Mouse (Mus musculus): ENCODE results near the gene Eif2ak3. TPM values are rescaled to one million over a fixed set of nuclear protein-coding genes. Genes with fewer than 3 reads are reported as not detected.

Eif2ak3 gene
- total RNA-seq, 1 experiment from 2014 or later = 168 TPM

DNA sequence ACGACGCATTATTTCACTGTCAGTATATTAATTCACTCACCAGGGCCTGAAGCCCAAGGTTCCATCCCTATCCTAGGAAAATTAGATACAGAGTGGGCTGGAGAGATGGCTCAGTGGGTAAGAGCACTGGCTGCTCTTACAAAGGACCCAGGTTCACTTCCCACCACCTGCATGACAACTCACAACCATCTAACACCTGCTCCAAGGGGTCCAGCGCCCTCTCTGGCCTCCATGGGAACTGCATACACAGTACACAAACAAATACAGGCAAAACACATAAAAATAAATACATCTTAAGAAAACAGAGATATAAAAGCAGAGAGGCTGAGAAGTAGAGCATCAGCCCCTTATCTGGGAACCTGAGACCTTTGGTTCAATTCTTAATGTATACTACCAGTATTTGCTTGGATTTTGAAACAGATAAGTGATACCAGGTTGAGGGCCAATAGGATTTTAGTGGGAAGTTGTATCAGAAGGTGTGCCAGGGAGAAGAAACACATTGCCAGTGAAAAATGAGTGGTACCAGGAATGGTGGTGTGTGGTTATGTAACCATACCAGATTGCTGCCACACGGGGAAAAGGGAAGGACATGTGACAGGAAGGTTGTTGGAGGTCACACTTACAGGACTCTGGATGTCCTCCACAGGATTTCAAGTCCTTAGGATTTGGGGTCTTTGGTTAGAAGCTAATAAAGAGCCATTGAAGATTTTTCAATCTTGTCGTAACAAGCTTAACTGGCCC lies 29.9 kb downstream of the Eif2ak3 start:
- ATAC-seq (ENCODE audit: extremely low read depth, insufficient number of reproducible peaks, low FRiP score, poor library complexity, severe bottlenecking) = no peak

GRCm38 (mm10) chr6:70875017-70875416 lies 30.7 kb downstream of the Eif2ak3 start:
- ATAC-seq (ENCODE audit: extremely low read depth, insufficient number of reproducible peaks, low FRiP score, poor library complexity, severe bottlenecking) = no peak

DNA sequence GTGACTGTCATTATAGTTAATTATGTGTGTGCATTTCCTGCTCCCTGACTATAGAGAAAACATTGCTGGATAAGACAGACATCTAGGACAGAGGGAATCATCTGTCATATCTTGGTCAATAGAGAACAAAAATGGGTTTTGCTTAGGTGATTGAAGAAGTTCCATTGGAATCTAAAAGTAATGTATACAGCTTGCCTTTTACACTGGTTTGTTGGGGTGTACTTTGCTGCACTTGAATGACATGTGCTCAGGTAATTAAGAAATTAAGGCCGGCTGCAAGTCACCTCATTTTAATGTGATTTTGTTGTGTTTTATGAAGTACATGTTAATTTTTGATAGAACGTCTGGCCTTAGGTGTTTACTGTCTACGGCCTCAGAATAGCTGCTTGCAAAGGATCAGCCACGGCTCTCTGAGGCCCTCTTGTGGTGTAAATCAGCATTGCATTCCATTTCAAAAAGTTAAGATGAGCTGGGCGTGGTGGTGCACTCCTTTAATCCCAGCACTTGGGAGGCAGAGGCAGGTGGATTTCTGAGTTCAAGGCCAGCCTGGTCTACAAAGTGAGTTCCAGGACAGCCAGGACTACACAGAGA lies 36.5 kb downstream of the Eif2ak3 start:
- ATAC-seq (ENCODE audit: extremely low read depth, insufficient number of reproducible peaks, low FRiP score, poor library complexity, severe bottlenecking) = peak; percentile 89

GRCm38 (mm10) chr6:70887993-70888392 lies 43.7 kb downstream of the Eif2ak3 start:
- ATAC-seq (ENCODE audit: extremely low read depth, insufficient number of reproducible peaks, low FRiP score, poor library complexity, severe bottlenecking) = no peak

DNA sequence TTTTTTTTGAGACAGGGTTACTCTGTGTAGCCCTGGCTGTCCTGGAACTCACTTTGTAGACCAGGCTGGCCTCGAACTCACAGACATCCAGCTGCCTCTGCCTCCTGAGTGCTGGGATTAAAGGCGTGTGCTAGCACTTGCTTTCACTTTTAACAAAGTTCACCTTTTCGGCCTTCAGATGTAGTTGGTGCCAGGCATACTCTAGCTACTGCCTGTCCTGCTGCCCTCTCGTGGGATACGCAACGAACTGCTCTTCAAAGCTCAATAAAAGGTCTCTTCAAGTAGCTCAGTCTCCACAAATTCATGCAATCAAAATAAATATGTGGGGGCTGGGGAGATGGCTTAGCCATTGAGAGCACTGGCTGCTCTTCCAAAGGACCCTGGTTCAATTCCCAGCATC lies 53.9 kb downstream of the Eif2ak3 start:
- no peak for ATAC-seq (ENCODE audit: extremely low read depth, insufficient number of reproducible peaks, low FRiP score, poor library complexity, severe bottlenecking)

DNA sequence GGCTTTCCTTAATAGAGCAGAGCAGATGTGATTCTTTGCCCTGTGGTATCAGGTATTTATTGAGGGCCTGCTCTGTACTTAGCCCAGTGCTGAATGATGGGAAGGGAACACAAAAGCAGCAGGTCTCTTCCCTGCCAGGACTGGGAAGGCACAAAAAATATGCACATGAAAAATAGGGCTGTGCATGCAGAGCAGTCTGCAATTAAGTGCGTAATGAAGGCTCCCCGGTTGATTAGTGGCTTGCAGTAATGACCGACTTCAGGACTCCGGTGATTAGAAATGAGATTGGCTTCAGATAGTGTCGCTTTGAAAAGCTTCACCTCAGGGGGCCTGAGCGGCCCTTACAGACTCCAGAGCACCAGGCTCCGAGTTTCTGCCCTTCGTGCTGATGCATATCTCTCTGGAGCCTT lies 55.3 kb downstream of the Eif2ak3 start:
- no peak for ATAC-seq (ENCODE audit: extremely low read depth, insufficient number of reproducible peaks, low FRiP score, poor library complexity, severe bottlenecking)

DNA sequence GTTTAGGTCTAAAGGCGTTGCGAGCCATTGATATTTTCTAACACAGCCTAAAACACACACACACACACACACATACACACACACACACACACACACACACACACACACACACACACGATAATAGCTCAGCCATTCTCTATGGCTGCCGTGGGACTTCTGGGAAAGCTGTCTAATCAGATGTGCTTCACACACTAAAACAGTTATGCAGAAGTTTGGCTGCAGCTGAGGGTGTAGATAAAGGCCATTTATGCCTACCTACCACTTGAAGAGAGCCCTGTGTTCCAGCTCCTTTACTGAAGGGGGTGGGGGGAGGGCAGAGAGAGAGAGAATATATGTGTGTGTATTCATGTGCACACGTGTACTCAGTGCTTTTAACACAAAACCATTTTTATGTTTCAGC lies 59.4 kb downstream of the Eif2ak3 start:
- no peak for ATAC-seq (ENCODE audit: extremely low read depth, insufficient number of reproducible peaks, low FRiP score, poor library complexity, severe bottlenecking)

DNA sequence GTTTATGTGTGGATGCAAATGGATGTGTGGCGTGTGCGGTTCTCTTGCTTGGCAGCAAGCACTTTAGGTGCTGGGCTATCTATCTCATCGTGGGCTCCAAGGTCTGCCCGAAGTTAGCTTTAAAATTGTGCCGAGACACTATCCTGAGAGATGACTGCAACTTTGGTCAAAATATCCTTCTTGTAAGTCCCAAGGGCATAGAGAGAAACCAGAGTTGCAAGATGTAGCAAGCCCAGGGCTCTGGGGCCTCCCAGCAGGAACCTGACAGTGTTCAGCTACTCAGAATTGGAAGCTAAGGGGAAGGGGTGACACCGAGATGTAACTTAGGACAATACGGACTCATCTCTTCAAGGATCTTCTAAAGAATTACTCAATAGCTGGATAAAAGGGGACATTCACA lies 65.3 kb downstream of the Eif2ak3 start:
- ATAC-seq (ENCODE audit: extremely low read depth, insufficient number of reproducible peaks, low FRiP score, poor library complexity, severe bottlenecking) = no peak

DNA sequence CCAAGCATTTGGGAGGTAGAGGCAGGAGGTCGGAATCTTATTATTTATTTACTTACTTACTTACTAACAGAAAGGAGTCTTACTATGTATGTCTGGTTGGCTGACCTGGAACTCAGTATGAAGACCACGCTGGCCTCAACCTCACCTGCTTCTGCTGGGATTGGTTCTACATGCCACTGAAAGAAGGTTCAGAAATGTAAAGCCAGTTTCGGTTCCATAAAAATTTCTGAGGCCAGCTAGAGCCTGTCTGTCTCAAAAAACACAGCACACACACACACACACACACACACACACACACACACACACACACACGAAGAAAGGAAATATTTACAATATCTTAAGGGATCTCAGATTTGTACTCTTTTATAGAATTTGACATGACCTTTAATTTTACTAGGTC lies 66.0 kb downstream of the Eif2ak3 start:
- no peak for ATAC-seq (ENCODE audit: extremely low read depth, insufficient number of reproducible peaks, low FRiP score, poor library complexity, severe bottlenecking)

GRCm38 (mm10) chr6:70911668-70912395 lies 67.5 kb downstream of the Eif2ak3 start:
- no peak for ATAC-seq (ENCODE audit: extremely low read depth, insufficient number of reproducible peaks, low FRiP score, poor library complexity, severe bottlenecking)

GRCm38 (mm10) chr6:70912396-70912765 lies 68.1 kb downstream of the Eif2ak3 start:
- ATAC-seq (ENCODE audit: extremely low read depth, insufficient number of reproducible peaks, low FRiP score, poor library complexity, severe bottlenecking) = no peak

- no peak for ATAC-seq (ENCODE audit: extremely low read depth, insufficient number of reproducible peaks, low FRiP score, poor library complexity, severe bottlenecking)
These were observed 74.5 kb downstream of the Eif2ak3 start, which contains the start of gene Tex37 for GRCm38 (mm10) chr6:70918827-70919226. Tex37 (minus strand) TSS chr6:70918927.

DNA sequence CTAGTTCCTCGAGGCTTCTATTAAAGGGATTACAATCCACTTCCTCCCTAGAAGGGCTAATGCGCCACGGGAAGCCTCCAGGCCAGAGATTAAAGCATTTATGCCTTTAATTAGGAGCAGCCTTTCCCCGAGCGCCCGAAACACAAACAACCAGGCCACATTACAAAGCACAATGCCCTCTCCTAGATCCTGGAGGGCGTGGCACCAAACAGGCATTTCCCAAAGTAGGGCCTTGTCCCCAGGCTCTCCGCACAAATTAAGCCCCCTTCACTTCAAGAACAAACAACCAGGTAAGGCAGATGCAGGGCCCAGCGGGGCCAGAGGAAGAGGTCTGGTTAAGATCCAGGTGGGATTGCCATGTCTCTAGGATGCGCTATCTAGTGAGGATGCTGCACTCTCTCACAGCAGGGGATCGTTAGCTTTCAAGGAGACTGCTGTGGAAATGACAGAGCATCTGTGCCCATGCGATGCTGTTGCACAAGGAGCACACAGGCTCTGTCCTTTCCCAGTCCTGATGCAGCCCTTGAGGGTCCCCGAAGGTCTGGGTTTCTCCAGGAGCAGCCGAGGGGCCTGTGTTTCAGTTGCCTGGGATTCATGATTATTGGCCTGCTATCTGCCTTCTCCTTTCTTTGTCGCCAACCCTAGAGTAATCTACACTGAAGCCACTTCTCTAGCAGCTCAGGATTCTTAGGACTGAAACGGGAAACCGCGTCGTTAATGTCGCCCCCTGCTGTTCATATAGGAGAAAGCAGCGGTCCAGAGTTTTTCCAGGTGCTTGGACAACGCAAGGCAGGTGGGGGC lies 77.2 kb downstream of the Eif2ak3 start:
- ATAC-seq (ENCODE audit: extremely low read depth, insufficient number of reproducible peaks, low FRiP score, poor library complexity, severe bottlenecking) = 0 out of 2 replicates have a peak, but pooled peaks have one; percentile 30

DNA sequence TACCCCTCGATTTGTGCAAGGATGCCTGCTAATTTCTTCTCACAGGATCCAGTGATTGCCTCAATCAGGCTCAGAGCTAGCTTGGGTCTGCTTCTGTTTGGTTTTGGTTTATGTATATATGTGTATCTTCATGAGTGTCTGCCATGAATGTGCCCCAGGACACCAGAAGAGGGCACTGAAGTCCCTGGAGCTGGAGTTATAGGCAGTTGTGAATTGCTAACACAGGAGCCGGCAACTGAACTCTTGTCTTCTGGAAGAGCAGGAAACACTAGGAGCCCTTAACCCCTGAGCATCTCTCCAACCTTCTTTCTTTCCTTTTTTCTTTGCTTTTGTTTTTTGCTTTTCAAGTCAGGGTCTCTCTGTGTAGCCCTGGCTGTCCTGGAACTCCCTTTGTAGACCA lies 87.5 kb downstream of the Eif2ak3 start:
- no peak for ATAC-seq (ENCODE audit: extremely low read depth, insufficient number of reproducible peaks, low FRiP score, poor library complexity, severe bottlenecking)

DNA sequence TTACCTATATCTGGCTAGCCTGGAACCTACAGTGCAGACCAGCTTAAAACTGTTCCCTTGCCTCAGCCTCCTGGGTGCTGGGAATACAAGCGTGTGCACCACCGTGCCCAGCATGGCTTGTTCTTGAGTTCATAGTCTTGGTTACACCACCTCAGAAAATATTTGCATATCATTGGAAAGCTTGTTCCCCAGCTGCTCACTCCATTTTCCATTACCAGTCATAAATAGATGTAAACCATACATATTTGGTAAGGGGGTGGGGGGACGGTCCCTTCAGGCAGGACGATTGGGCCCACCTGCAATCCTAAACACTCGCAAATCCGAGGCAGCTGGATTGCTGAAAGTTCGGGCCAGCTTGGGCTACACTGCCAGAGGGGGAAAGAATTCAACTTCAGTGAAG lies 109.0 kb downstream of the Eif2ak3 start:
- no peak for ATAC-seq (ENCODE audit: extremely low read depth, insufficient number of reproducible peaks, low FRiP score, poor library complexity, severe bottlenecking)

DNA sequence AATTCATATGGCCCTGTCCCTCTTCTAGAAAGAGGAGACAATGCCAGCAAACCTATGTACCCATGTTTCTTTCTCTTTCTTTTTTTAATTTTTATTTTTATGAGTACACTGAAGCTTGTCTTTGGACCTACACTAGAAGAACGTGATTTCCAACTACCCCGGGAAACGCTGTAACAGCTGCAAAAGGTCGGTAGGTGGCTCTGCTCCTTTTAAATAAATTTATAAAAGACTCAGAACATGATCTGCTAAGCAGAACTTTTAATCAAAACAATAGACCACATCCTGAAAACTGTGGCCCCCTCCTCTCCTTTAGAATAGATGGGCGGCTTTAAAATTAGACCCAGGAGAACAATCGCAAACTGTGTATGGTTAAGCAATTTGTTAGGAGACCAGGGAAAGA lies 109.7 kb downstream of the Eif2ak3 start:
- no peak for ATAC-seq (ENCODE audit: extremely low read depth, insufficient number of reproducible peaks, low FRiP score, poor library complexity, severe bottlenecking)
